Mouse (Mus musculus): Measurements from ENCODE around the gene Lman2. TPM values are rescaled to one million over a fixed set of nuclear protein-coding genes. Genes with fewer than 3 reads are reported as not detected.

The Lman2 gene
- total RNA-seq, 2 experiments from 2014 or later, result 49.1 to 49.8 TPM

DNA sequence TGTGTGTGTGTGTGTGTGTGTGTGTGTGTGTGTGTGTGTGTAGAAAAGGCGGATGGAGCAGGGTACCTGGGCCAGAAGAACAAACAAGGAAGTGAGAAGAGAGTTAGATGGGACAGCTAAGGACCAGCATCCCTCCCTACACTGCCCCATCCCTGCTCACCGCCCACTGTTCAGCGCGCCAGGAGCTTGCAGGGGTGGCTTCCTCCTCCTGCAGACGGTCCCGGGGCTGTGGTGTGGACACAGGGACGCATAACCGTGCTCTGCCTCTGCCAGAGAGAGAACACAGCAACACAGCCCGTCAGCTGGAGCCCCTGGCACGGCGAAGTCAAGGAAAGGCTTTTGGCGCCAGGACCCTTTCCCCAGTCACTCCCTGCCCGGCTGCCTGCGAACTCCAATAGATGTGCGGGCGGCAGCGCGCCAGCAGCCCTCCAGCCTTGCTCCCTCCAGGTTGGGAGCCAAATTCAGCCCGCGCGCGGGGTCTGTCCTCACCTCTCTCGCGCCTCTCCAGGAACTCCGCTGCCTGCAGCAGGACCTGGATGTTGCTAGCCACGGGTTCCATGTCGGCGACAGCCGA is 33.4 kb downstream of the Lman2 start:
- no peak for DNase-seq (ENCODE audit: low spot score)
- intact Hi-C loops (cut with DNase I), result no loop called here

DNA sequence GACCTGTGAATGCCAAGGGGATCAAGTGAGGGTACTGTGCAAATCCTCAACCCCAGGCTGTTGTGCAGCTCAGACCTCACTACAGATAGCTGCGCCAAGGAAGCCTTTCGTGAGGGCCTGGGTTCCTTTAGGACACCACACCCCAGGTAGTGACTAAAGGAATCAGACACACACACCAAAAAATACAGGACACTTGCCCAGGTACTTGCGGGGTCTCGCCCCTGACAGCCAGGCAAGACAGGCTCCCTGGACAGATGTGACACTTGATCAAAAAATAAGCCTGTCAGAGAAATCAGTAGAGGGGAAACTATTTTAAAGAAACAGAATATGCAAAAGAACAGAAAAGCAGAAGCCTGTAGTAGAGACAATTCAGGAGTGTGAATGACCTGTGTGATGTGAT is 33.9 kb downstream of the Lman2 start:
- DNase-seq (ENCODE audit: low spot score), result no peak
- intact Hi-C loops (cut with DNase I), result no loop called here

DNA sequence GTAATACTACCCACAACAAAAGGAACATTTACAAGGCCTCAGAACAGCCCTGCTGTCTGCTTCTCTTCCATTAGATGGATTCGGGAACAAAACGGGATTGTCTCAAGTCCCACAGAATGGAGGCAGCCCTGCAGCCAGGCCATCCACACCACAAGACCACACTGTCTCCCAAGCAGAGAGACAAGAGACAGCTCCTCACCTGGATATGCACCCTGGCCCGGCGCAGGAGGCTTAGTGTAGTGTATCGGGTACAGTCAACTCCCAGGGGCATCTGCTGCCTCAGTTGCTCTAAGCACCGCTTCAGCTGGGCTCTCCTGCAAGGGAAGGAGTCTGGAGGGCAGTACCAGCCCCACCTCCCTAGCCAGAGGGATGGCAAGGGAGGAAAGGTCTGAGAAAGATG is 34.4 kb downstream of the Lman2 start:
- intact Hi-C loops (cut with DNase I), result no loop called here
- no peak for DNase-seq (ENCODE audit: low spot score)

DNA sequence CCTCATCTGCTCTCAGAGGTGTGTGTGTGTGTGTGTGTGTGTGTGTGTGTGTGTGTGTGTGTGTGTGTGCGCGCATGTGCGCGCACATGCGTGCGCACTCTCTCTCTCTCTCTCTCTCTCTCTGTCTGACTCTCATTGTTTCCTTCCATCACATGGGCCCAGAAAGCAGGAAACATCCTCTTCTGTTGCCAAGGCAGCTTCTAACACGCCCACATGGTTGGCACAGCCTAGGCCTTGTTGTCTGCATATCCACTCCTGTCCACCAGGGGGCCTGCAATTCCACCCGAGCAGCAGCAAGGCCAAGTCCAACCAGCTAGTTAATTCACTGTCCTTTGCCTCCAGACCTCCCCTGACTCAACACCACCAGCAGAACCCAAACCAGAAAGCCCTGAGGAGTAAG is 35.0 kb downstream of the Lman2 start:
- peak; percentile 76 for DNase-seq (ENCODE audit: low spot score)
- intact Hi-C loops (cut with DNase I), result no loop called here

DNA sequence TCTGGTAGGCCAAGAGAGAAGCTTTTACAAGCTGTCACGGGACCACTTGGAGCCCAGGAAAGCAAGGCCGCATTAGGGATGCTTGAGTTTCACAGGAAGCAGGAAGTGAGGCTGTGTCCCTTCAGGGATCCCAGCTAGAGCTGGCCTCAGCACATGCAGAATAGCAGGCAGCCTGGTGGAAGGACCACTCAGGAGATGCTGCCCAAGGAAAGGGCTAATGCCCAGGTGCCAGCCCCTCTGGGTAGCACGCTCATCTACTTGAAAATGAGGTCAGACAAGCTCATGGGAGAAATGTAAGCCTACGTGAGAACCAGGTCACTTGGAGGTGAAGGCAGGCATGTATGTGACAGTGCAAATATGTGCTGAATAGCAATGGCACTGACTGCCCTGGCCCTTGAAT is 35.4 kb downstream of the Lman2 start:
- no peak for DNase-seq (ENCODE audit: low spot score)
- intact Hi-C loops (cut with DNase I), result no loop called here

DNA sequence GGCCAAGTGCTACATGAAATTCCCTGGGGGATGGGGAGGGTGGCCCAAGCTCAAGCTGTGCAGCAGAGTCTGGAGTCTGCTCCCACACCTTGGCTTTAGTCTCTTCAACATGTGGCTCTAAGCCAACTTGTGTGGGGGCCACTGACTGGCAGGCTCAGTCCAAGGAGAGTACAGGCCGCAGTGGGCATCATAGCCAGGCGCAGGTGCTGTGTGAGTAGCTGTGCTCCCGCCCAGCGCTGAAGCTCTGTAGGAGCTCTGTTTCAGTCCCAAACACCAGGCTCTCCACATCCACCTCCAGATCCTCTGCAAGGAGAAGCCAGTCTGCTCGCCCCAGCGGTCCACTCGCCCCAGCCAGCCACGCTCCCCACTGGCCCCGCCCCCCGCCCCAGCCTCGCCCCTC is 37.0 kb downstream of the Lman2 start:
- no peak for DNase-seq (ENCODE audit: low spot score)
- intact Hi-C loops (cut with DNase I), result no loop called here

DNA sequence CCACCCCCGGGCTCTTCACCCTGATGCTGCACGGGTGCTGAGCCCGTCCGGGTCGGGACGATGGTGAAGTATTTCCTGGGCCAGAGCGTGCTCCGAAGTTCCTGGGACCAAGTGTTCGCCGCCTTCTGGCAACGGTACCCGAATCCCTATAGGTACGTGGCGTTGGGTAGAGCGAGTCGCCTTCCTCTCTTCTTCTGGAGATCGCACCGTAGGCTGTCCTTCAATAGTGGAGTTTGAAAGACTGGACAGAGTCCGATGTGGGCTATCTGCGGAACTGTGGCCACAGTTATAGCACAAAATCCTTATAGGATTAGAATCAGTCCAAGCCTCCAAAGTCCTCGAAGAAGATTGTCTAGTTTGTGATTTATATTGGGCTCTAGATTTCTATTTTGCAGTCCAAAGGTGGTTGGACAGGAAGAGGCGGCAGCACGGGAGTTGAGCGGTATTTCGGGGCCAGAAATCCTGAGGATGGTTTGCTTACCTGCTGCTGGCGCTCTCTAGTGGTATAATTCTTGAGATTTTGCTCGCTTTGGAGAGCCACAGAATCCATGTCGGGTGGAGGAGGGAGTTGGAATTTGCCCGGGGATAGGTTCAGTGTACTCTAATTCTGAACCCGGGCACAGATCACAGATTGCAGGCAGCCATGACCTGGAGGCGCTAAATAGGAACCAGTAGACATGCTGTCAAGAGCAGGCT is 40.3 kb downstream of the Lman2 start:
- intact Hi-C loops (cut with DNase I), result no loop called here
- no peak for DNase-seq (ENCODE audit: low spot score)

DNA sequence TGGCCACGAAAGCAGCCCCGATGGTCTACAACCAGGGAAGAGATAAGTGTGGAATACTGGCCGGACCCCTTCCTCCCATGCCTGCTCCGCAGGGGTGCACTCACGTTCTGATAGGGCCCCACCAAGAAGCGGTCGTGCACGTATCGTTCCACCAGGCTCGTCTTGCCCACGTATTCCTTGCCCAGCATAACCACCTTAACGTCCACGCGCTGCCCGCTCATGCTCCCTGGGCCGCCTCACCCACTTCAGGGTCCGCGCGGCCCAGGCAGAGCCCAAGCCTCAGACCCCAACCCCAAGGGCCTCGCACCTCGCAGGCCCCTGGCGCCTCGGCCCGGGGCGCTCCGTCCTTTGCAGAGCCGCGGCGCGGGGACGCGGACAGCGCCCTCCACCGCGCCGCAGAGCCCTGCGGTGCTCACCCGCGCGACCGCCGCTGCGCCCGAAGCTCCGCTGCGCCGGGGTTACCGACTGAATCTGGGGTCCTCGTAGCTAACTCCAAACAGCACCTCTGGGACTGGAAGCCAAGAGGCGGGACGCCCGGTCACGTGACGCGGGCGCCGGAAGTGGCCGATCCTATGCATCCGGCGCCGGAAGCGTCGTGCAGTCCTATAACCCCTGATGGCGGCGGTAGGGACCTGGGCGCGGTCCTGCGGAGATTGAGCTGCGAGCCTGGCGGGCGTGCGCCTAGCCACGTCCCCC is 41.0 kb downstream of the Lman2 start, which contains the start of gene Rab24:
Gene Rab24 (minus strand): TSS at position 513 of the 696 bp plus-strand sequence.
- DNase-seq (ENCODE audit: low spot score), result peak; percentile 75
- intact Hi-C loops (cut with DNase I), result no loop called here

DNA sequence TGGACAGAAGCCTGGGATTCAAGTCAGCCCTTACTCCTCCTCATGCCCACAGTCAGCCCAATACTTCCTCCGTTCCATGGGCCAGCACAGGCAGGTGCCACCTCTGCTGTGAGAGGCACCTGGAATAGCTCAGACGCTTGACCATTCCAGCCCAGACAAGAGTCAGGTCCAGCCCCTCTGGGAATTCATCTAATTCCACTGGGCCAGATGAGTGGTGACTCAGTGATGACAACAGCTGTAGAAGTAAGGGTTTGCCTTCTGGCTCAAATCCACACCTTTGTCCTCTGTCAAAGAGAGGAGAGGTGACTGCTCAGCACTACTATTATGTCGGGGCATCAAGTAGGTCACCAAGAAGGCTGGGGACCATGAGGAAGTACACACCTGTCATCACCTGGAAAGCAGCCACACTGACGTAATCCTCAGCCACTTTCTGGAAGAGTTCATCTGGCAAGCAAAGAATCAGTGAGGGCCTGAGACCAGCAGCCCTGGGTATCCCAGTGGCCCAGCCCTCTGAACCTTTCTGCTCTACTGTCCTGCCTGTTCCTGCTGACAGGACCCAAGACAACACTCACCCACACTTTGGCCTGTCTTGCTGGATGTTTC is 42.6 kb downstream of the Lman2 start, which contains the start of gene Prelid1:
Gene Prelid1 (plus strand): TSS at position 570 of the 603 bp plus-strand sequence.
- intact Hi-C loops (cut with DNase I), result no loop called here
- no peak for DNase-seq (ENCODE audit: low spot score)

DNA sequence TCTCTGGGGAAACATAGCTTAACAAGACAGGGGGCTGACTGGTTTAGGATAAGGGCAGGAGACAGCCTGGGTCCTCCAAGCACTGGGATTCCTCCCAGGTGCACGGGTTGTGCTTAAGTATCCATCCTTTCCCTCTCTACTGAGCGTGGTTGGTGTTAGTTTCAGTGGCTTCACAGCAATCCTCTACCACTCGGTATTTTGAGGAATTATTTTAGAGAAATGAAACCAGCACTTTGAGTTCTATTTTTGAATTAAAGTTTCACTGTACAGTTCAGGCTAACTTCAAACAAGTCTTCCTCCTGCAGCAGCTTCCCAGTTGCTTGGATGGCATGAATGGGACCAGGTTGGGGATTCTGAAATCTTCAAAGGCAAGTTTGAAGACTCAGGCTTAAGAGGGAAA is 44.2 kb downstream of the Lman2 start:
- no peak for DNase-seq (ENCODE audit: low spot score)
- intact Hi-C loops (cut with DNase I), result no loop called here

DNA sequence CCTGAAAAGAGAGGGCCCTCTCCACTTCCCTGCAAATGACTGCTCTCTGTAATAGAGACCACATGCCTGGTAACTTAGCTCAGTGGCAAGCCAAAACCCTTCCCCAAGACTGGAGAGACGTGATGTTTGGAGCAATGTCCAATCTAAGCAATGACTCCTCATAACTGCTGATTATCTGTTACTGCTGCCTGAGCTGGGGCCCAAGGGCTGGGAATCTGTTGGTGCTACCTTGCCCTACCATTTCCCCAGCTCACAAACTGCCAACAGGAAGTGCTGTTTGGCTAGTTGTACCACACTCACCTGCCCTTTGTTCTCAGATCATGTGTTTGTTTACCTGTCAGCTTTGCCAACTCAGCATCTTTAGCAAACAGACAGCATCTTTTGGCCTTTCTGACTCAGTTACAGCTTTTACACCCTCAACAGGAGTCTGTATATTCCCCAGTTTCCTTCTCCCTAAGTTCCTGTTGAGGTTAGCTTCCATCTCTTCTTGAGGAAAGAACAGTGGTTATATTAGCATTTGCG is 47.6 kb downstream of the Lman2 start:
- no peak for DNase-seq (ENCODE audit: low spot score)
- intact Hi-C loops (cut with DNase I), result no loop called here

DNA sequence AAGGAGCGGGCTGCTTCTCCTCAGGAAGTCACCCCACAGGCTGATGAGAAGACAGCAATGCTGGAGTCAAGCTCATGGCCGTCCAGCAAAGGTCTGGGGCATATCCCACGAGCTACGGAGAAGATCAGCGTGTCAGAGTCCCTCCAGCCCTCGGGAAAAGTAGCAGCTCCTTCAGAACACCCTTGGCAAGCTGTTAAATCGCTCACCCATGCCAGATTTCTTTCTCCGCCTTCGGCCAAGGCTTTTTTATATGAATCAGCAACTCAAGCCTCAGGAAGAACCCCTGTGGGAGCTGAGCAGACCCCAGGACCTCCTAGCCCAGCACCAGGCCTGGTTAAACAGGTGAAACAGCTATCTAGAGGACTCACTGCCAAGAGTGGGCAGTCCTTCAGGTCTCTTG is 49.5 kb downstream of the Lman2 start:
- intact Hi-C loops (cut with DNase I), result no loop called here
- DNase-seq (ENCODE audit: low spot score), result no peak

DNA sequence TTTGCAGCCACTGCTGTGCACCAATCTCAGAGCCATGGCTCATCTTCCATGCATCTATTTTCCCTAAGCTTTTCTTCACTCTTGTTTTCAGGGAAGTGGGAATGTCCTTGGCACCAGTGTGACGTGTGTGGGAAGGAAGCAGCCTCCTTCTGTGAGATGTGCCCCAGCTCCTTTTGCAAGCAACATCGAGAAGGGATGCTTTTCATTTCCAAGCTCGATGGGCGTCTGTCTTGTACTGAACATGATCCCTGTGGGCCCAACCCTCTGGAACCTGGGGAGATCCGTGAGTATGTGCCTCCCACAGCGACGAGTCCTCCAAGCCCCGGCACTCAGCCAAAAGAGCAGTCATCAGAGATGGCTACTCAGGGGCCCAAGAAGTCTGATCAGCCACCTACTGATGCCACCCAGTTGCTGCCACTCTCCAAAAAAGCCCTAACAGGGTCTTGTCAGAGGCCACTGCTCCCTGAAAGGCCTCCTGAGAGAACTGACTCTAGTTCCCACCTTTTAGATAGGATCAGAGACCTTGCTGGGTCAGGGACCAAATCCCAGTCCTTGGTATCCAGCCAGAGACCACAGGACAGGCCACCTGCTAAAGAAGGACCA is 50.5 kb downstream of the Lman2 start:
- no peak for DNase-seq (ENCODE audit: low spot score)
- intact Hi-C loops (cut with DNase I), result no loop called here

DNA sequence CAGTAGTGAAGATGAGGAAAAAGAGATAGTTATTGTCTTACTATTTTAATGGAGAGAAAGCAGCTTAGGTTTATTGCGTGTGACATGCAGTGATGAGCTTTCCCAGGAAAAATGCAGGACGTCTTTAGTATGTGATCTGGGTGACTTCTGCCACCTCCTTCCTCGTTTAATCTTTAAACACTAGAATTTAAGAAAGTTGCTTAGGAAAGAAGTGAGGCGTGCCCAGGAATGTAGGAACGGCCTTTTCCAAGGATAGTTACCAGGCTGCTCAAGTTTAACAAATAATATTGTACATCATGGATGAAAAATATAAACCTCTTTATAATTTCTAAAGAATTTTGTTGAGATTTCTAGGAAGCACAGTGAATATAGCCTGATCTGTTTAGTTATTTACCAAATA is 61.7 kb downstream of the Lman2 start:
- no peak for DNase-seq (ENCODE audit: low spot score)
- intact Hi-C loops (cut with DNase I), result no loop called here

DNA sequence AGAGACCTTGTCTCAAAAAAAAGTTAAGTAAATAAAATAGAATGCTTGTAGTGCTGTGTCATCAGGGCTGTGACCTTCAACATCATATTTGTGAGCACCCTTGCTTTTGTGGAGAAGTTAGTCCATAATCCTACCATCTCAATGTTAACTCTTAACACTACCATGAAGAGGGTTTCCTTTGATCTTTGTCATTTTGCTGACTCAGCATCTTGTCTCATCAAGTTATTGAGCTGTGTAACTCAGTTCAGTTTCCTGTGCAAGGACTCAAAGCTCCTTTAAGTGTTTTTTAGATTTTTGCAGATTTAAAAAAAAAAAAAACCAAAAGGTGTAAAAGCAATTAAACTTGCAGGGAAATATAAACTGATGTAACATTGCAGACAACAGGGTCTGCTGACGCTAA is 65.8 kb downstream of the Lman2 start:
- DNase-seq (ENCODE audit: low spot score), result no peak
- intact Hi-C loops (cut with DNase I), result no loop called here

Other genes with a start within 250 kb of the Lman2 start
- not detected for gene Gm17617, start 229.2 kb downstream of the Lman2 start, total RNA-seq (2021)
- under 1 TPM; 0.11 to 0.44 TPM for gene Fgfr4, start 210.1 kb downstream of the Lman2 start, total RNA-seq (2021)
- 10 to 100 TPM; 59.1 to 65.4 TPM for gene Nsd1, start 153.0 kb downstream of the Lman2 start, total RNA-seq (2021)
- 10 to 100 TPM; 49.8 to 52.9 TPM for gene Prelid1, start 42.3 kb downstream of the Lman2 start, total RNA-seq (2021)
- 10 to 100 TPM; 36.6 to 37.0 TPM for gene Rab24, start 40.8 kb downstream of the Lman2 start, total RNA-seq (2021)
- gene Mxd3, start 33.0 kb downstream of the Lman2 start, total RNA-seq (2021), result under 1 TPM; 0.36 to 0.65 TPM
- under 1 TPM; 0.50 to 0.57 TPM for gene Rgs14, start 6.9 kb upstream of the Lman2 start, total RNA-seq (2021)
- not detected for gene Slc34a1, start 35.4 kb upstream of the Lman2 start, total RNA-seq (2021)
- gene Pfn3, start 52.4 kb upstream of the Lman2 start, total RNA-seq (2021), result not detected
- not detected for gene F12, start 64.0 kb upstream of the Lman2 start, total RNA-seq (2021)
- 10 to 100 TPM; 17.5 to 18.6 TPM for gene Grk6, start 82.3 kb upstream of the Lman2 start, total RNA-seq (2021)
- gene Prr7, start 101.5 kb upstream of the Lman2 start, total RNA-seq (2021), result 1 to 10 TPM in 1 of 2 experiments, under 1 TPM in 1; 0.56 to 1.2 TPM
- gene Dbn1, start 125.3 kb upstream of the Lman2 start, total RNA-seq (2021), result 10 to 100 TPM; 10.6 to 10.8 TPM
- gene Pdlim7, start 150.9 kb upstream of the Lman2 start, total RNA-seq (2021), result 10 to 100 TPM; 65.2 to 67.7 TPM
- 1 to 10 TPM; 2.2 to 2.3 TPM for gene Dok3, start 166.5 kb upstream of the Lman2 start, total RNA-seq (2021)
- gene Ddx41, start 173.9 kb upstream of the Lman2 start, total RNA-seq (2021), result 10 to 100 TPM; 13.1 to 13.2 TPM
- gene Fam193b, start 208.3 kb upstream of the Lman2 start, total RNA-seq (2021), result 10 to 100 TPM; 18.3 to 19.0 TPM
- 10 to 100 TPM; 86.3 to 94.2 TPM for gene Tmed9, start 210.9 kb upstream of the Lman2 start, total RNA-seq (2021)
- gene B4galt7, start 237.1 kb upstream of the Lman2 start, total RNA-seq (2021), result 10 to 100 TPM in 1 of 2 experiments, 1 to 10 TPM in 1; 9.6 to 10.4 TPM

Data from heart, postnatal 25 days (tissue).